Mouse (Mus musculus) liver, embryonic 14.5 days (tissue): Measurements from ENCODE around the gene Sct.

Experiments
- CTCF ChIP-seq: IDR thresholded peaks from 2 replicates; pipeline ENCODE4 v1.5.1; 2016; ENCODE audit warnings: antibody characterized with exemption, low read depth, control low read depth
- EP300 ChIP-seq: IDR thresholded peaks from 2 replicates; pipeline ENCODE4 v1.6.1; 2016; ENCODE audit warnings: antibody characterized with exemption, low read depth

- TF ChIP-seq CTCF (peak; percentile 56; the same call in 1 of the 2 replicates), EP300 (no peak)
Measured at GRCm38 (mm10) chr7:141278766-141279590, at the start of gene Sct.
